Mouse (Mus musculus): ENCODE measurements around the gene Ctxn2. TPM values are rescaled to one million over a fixed set of nuclear protein-coding genes. Genes with fewer than 3 reads are reported as not detected.
"Not testable (repeated sequence)": the region's sequence is repeated elsewhere in the genome, so short reads cannot be mapped to it uniquely, and the experiment has no call there.

The Ctxn2 gene
- 18.9 and 19.3 TPM in 2 replicates for polyA plus RNA-seq (2015; fragmentation: Nextera tagmentation; extraction: Ambion mirVana)

DNA sequence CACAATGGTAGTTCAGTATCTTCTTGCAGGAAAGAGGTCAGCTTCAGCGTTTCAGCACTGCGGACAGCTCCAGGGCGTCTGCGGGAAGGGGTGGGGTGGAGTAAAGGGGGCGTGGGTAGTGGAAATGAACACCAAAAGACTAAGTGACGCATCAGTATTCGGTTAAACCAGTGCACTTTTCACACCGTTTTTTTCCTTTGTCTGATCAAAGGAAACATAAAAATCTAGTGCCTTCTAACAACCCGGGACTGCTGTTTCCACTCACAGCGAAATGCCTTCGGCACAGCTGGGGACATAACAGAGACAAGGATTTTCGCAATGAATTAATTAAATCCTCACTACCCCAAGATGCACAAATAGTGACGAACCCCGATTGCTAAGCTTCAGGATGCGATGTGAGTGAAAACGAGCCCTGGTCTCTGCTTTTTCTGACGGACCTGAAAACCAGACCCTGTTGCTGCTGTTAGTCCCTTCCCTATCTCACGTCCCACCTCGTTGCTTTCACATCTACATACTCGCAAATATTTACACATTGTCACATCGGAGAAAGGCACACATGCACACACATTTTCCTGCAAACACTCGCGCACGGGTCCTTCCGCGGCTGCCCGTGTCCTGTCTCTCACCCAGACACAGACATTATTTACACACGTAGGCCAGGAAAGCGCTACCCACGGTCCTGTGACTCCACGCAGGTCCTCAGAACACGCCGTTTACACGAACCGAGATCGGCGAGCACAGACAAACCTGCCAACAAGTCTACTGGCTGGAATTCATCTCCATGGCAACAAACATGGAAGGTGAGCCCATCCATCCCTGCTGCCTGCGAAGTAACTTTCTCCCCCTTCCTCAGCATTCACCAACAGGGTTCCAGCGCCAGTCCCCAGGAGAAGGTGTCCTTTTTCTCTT, at the start of gene Ctxn2:
Ctxn2 (plus strand) TSS at position 790 of the 909 bp plus-strand sequence.
- H3K4me1 ChIP-seq: peaks cover 3% of the 10 kb centered on the region; the same call in 1 of the 2 replicates
- H3K27me3 ChIP-seq (replicated peaks): no peaks in the 10 kb centered on the region
- under 1% methylated on average over 39 of the region's 39 CpGs for WGBS
- ATAC-seq (replicated peaks): peak; percentile 91
- no peaks in the 10 kb centered on the region for H3K9me3 ChIP-seq
- peak within 1 kb of the TSS; percentile 55 for H3K4me2 ChIP-seq
- H3K9ac ChIP-seq: peak within 1 kb of the TSS; percentile 49
- no peaks in the 10 kb centered on the region for H3K36me3 ChIP-seq (replicated peaks)
- peak within 1 kb of the TSS; percentile 45 for H3K4me3 ChIP-seq
- peak within 1 kb of the TSS; percentile 83 for H3K27ac ChIP-seq

DNA sequence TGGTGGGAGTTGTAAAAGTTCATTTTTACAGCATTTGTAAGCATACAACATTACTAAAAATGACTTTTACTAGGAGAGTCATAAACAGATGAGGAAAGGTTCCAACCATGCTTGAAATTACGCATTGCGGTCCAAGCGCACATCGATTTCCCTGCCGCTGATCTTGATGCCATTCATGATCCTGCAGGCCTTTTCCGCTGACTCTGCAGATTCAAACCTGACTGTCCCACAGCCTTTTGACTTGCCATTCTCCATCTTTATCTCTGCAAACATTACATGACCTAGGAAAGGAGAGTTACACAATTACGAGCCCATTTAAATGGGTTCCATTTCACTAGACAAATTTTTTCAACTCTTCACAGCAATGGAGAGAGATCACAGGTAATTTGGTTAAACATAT, 47.7 kb upstream of the Ctxn2 start:
- no peak overlapping the region for H3K9ac ChIP-seq
- ATAC-seq (replicated peaks): no peak
- H3K4me2 ChIP-seq: no peak overlapping the region
- H3K9me3 ChIP-seq: no peaks in the 10 kb centered on the region
- no peak overlapping the region for H3K4me3 ChIP-seq
- 92% methylated on average over 7 of the region's 7 CpGs for WGBS
- H3K27me3 ChIP-seq (replicated peaks): no peaks in the 10 kb centered on the region
- H3K27ac ChIP-seq: no peak overlapping the region
- H3K4me1 ChIP-seq: no peaks in the 10 kb centered on the region
- H3K36me3 ChIP-seq (replicated peaks): peaks cover 21% of the 10 kb centered on the region; the same call in 1 of the 2 replicates

DNA sequence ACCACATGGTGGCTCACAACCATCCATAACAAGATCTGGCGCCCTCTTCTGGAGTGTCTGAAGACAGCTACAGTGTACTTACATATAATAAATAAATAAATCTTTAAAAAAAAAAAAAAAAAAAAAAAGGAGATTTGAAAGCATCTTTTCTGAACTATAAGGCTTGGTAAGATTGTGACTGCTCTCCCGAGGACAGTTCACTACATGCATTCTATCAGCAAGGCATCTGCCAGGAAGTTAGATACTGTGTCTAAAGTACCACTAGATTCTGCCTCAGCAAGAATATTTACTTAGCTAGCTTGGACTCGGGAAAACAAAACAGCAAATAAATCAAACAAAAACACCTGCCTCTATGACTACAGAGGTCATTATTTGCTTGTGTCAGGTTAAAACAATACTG, 44.4 kb upstream of the Ctxn2 start:
- not testable (repeated sequence) for H3K4me2 ChIP-seq; H3K27me3 ChIP-seq (replicated peaks); ATAC-seq (replicated peaks); H3K4me1 ChIP-seq; H3K27ac ChIP-seq; H3K4me3 ChIP-seq; H3K9me3 ChIP-seq; H3K9ac ChIP-seq
- 83% methylated on average over 3 of the region's 3 CpGs for WGBS
- peaks cover 25% of the 10 kb centered on the region for H3K36me3 ChIP-seq (replicated peaks)

DNA sequence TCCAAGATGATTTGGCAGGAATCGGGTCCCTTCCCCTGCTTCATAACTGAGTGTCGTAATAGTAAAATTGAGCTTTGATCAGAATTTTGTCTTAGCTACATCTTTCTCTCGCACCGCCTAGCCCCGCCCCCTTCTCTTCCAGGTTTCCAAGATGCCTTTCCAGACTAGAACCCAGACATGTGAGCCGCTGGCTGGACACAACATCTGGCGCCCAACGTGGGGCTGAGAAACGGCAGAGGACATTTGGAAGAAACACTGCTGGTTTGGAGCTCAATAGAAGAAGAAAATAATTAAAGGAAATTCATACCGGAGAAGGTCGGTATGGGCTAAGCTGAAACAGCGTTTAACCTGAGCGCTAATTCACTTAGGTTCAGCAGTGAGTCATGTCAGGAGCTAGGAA, 32.0 kb upstream of the Ctxn2 start:
- 97% methylated on average over 13 of the region's 13 CpGs for WGBS
- not testable (repeated sequence) for H3K4me3 ChIP-seq; H3K9ac ChIP-seq; H3K27me3 ChIP-seq (replicated peaks); H3K9me3 ChIP-seq; H3K4me1 ChIP-seq; H3K4me2 ChIP-seq; ATAC-seq (replicated peaks); H3K27ac ChIP-seq
- peaks cover 21% of the 10 kb centered on the region for H3K36me3 ChIP-seq (replicated peaks)

DNA sequence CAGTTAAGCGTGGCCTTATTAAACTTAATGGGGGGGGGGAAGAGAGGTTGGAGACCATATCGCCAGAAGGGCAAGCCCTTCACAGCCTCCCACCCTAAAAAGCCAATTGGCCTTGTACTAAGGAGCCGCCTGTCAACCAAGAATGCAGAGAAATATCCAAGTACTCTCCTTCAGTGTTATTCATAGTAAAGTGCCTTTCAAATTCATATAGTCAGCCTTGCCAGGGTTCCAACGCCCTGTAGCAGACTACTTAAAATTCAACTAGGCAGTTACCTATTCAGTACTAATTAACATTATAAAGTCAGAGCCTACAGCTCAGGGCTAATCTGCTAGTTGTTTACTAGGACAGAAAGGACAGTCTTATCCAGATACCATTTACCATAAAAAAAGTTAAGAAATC, 30.0 kb upstream of the Ctxn2 start:
- H3K9ac ChIP-seq; H3K27me3 ChIP-seq (replicated peaks); H3K4me1 ChIP-seq; H3K4me3 ChIP-seq; H3K27ac ChIP-seq; H3K4me2 ChIP-seq; H3K9me3 ChIP-seq; ATAC-seq (replicated peaks): not testable (repeated sequence)
- peaks cover 21% of the 10 kb centered on the region for H3K36me3 ChIP-seq (replicated peaks)
- WGBS: 78% methylated on average over 4 of the region's 4 CpGs

DNA sequence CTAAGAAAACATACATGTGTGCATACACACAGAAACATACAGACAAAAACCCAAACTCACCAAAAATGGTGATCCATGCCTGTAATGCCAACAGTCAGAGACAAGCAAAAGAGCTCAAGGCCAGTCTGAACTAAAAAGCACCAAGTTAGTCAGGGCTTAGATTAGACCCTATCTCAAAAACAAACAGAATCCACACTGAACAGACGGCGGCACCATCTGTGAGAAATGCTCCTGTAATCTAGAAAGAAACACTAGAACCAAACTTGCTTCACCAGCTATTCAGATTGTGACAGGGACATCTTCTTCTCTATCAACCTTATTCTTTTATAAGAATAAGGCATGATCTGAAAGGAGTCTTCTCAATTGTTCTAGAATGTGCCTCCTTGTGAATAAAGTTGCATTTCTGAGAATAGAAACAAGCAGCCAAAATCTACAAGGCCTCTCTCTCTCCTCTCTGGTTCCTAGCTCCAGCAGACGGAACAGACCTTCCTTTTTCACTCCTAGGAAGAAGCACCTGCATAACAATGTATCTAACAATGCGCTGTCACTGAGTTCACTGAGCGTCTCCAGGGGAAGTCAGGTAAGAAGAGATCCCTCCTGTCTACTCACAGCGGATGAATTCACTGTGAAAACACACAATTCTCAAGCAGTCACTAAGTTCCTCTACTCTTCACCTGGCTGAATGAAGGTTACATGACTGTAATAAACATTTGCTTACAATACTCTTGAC, 16.9 kb upstream of the Ctxn2 start:
- Histone ChIP-seq H3K27me3 (replicated peaks) (no peaks in the 10 kb centered on the region), H3K4me2 (no peak overlapping the region; the same call in 1 of the 2 replicates), H3K4me1 (peaks cover 28% of the 10 kb centered on the region), H3K9ac (no peak overlapping the region), H3K36me3 (replicated peaks) (no peaks in the 10 kb centered on the region), H3K27ac (no peak overlapping the region), H3K4me3 (no peak overlapping the region), H3K9me3 (no peaks in the 10 kb centered on the region)
- 64% methylated on average over 6 of the region's 6 CpGs for WGBS
- no peak for ATAC-seq (replicated peaks)

DNA sequence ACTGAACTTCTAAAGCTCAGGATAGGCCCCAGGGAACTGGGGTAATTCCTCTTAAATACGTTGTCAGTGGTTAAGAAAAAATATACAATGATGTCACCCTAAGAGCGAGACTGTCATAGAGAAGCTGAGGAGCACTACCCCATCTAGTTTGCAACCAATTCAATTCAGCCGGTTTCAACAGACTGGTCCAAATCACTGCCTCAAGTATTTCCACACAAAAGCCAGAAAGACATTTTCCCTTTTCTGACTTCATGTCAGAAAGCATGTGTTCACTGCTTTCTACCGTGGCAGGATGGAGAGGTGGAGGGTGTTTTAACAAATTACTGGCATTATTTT, 14.2 kb upstream of the Ctxn2 start:
- WGBS: under 1% methylated on average over 4 of the region's 4 CpGs
- H3K9ac ChIP-seq: peak overlapping the region; percentile 99
- H3K27ac ChIP-seq: peak overlapping the region; percentile 98
- H3K4me1 ChIP-seq: peaks cover 28% of the 10 kb centered on the region
- peak overlapping the region; percentile 68 for H3K4me2 ChIP-seq
- H3K36me3 ChIP-seq (replicated peaks): no peaks in the 10 kb centered on the region
- H3K27me3 ChIP-seq (replicated peaks): no peaks in the 10 kb centered on the region
- peak overlapping the region; percentile 84 for H3K4me3 ChIP-seq
- no peaks in the 10 kb centered on the region for H3K9me3 ChIP-seq
- ATAC-seq (replicated peaks): peak; percentile 49

DNA sequence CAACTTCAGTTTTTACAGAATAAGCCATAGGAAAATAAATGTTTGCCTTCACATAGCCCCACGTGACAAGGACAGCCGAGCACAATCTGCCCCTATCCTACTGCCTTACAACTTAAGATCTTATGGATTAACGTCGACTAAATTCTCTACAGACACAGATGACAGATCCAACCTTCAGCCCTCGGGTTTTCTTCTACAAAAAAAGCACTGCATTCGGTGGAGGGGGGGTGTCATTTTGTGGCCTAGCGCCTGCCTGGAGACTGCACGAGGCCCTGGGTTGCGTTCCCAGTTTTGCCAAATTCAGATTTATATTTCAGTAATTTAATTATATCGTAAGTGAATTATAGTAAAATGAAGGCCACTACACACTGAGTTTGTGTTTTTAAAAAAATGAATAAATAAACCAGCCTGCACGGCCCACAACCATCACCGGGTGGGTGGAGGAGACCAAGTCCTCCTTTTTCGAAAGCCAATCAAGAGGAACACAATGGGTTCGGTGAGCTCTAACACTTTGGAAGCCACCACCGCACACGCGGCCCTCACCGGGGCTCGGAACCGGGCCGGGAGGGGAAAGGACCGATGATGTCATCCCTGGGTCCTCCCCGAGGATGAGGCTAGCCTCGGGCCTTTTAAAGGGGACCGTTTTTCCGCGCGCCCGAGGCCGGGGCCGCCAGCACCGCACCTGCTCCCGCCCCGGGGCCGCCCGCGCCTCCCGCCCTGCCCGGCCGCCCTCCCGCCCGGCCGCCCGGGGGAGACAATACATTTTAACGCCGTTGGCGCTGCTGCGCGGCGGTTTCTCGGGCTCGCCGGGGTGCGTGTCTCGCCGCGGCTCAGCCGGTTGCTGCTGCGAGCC, 13.6 kb upstream of the Ctxn2 start:
- peak overlapping the region; percentile 98 for H3K27ac ChIP-seq
- H3K9ac ChIP-seq: peak overlapping the region; percentile 99
- H3K27me3 ChIP-seq (replicated peaks): no peaks in the 10 kb centered on the region
- H3K36me3 ChIP-seq (replicated peaks): no peaks in the 10 kb centered on the region
- H3K9me3 ChIP-seq: no peaks in the 10 kb centered on the region
- H3K4me1 ChIP-seq: peaks cover 28% of the 10 kb centered on the region
- WGBS: under 1% methylated on average over 55 of the region's 59 CpGs
- H3K4me3 ChIP-seq: peak overlapping the region; percentile 84
- H3K4me2 ChIP-seq: peak overlapping the region; percentile 68
- peak; percentile 82 for ATAC-seq (replicated peaks)

DNA sequence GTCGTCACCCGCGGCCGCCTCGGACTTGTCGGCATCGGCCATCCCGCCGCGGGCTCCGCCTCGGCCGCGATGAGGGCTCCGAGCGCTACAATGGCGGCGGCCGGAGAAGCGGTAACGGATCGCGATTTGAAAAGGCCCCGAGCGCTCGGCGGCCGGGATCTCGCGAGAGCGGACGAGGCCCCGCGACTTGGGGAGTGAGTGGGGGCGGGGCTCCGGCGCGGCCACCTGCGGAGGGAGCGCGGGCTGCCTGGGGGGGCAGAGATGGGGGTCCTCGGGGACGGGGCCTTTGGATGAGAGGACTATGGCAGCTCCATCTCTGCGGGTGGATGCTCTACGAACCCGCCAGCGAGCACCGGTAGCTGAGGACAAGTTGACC, 13.0 kb upstream of the Ctxn2 start, which contains the start of gene Myef2:
Myef2 (minus strand) TSS at position 185 of the 376 bp plus-strand sequence.
- H3K4me2 ChIP-seq: peak within 1 kb of the TSS; percentile 68
- WGBS: under 1% methylated on average over 45 of the region's 48 CpGs
- ATAC-seq (replicated peaks): peak; percentile 90
- H3K36me3 ChIP-seq (replicated peaks): no peaks in the 10 kb centered on the region
- peak within 1 kb of the TSS; percentile 99 for H3K9ac ChIP-seq
- H3K27ac ChIP-seq: peak within 1 kb of the TSS; percentile 98
- no peaks in the 10 kb centered on the region for H3K9me3 ChIP-seq
- no peaks in the 10 kb centered on the region for H3K27me3 ChIP-seq (replicated peaks)
- H3K4me1 ChIP-seq: peaks cover 28% of the 10 kb centered on the region
- H3K4me3 ChIP-seq: peak within 1 kb of the TSS; percentile 84

DNA sequence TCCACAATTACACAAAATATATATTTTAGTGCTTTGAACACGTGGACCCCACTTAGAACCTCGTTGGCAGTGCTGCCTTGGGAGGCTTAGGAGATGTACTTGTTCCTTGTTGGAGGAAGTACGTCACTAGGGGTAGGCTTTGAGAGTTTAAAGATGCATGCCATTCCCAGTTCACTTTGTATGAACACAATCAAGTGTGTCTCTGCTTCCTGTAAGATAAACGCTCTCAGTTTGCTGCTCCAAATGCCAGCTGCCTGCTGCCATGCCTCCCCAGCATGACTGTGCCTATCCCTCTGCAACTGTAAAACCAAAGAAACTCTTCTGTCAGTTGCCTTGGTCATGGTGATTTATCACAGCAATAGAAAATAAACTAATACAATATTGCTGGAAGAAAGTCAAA, 10.7 kb upstream of the Ctxn2 start:
- 33% methylated on average over 4 of the region's 4 CpGs for WGBS
- H3K9ac ChIP-seq: no peak overlapping the region

DNA sequence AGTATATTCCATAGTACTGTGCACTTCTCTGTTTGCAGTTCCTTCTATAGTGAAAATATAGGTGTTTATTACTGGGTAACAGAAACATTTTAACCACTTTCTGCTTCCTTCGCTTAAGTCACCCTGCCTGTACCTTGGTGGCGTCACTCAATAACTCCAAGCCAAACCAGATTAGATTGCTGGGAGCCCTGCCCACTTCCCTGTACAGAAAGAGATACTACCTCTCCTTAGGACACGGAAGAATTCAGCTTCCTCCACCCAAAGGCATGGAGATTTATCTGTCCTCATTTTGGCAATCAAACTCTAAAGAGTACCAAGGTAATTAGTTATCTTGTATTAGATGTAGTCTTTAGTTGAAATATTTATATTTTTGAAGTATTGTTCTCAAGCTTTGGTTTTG, 9.7 kb upstream of the Ctxn2 start:
- Histone ChIP-seq H3K36me3 (replicated peaks) (no peaks in the 10 kb centered on the region), H3K27ac (no peak overlapping the region), H3K4me2 (no peak overlapping the region), H3K27me3 (replicated peaks) (no peaks in the 10 kb centered on the region), H3K4me1 (peaks cover 3% of the 10 kb centered on the region), H3K9me3 (no peaks in the 10 kb centered on the region), H3K4me3 (no peak overlapping the region), H3K9ac (no peak overlapping the region)
- WGBS: 86% methylated on average over 3 of the region's 3 CpGs
- no peak for ATAC-seq (replicated peaks)

More for the DNA sequence above, 10.7 kb upstream of the Ctxn2 start:
- H3K27me3 ChIP-seq (replicated peaks): no peaks in the 10 kb centered on the region
- no peak overlapping the region for H3K27ac ChIP-seq
- H3K4me1 ChIP-seq: peaks cover 13% of the 10 kb centered on the region
- ATAC-seq (replicated peaks): no peak
- H3K9me3 ChIP-seq: no peaks in the 10 kb centered on the region
- H3K36me3 ChIP-seq (replicated peaks): no peaks in the 10 kb centered on the region
- no peak overlapping the region for H3K4me2 ChIP-seq
- H3K4me3 ChIP-seq: no peak overlapping the region

DNA sequence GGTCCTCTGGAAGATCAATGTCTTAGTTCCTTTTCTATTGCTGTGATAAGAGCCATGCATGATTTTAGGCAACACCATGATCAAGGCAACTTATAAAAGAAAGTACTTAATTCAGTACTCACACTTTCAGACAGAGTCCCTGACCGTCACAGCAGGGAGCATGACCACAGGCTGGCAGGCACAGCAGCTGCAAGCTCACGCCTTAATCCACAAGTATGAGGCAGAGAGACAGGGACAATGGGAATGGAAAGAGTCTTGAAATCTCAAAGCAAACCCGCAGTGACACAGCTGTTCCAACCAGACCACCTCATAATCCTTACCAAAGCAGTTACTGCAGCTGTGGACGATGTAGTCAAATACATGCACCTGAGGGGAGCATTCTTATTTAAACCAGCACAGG, 2.4 kb upstream of the Ctxn2 start:
- no peak overlapping the region for H3K27ac ChIP-seq
- H3K4me1 ChIP-seq: peaks cover 3% of the 10 kb centered on the region; the same call in 1 of the 2 replicates
- no peak overlapping the region for H3K4me2 ChIP-seq
- WGBS: 22% methylated on average over 4 of the region's 4 CpGs
- H3K27me3 ChIP-seq (replicated peaks): no peaks in the 10 kb centered on the region
- ATAC-seq (replicated peaks): no peak
- no peaks in the 10 kb centered on the region for H3K9me3 ChIP-seq
- H3K36me3 ChIP-seq (replicated peaks): no peaks in the 10 kb centered on the region
- no peak overlapping the region for H3K9ac ChIP-seq
- H3K4me3 ChIP-seq: no peak overlapping the region

Data from midbrain, embryonic 15.5 days (tissue).